Mouse (Mus musculus) CH12.LX (cell line): ENCODE data around the gene Fam221b. TPM values are rescaled to one million over a fixed set of nuclear protein-coding genes. Genes with fewer than 3 reads are reported as not detected.
A peak's percentile ranks its signal among the peaks of the same experiment; 100 is the strongest.

Experiments
- DNase-seq: peaks from one replicate; pipeline ENCODE4 v3.0.0-alpha.2; 2013; ENCODE audit errors: extremely low read depth
- H3K27ac ChIP-seq: 2 replicates; pipeline ENCODE4 v1.5.1; 2012; ENCODE audit warnings: low read depth, mild to moderate bottlenecking, control low read depth, moderate library complexity; ENCODE audit not compliant: insufficient read depth
- H3K27me3 ChIP-seq: replicated peaks from 2 replicates; pipeline ENCODE3; 2012; ENCODE audit warnings: inconsistent platforms
- H3K36me3 ChIP-seq, 2 experiments: replicated peaks in 1 of 2; 2 replicates each; pipeline versions ENCODE3 to v1.6.1; 2012; ENCODE audit warnings: inconsistent platforms in 1 of 2, low read length in 1 of 2, mild to moderate bottlenecking in 1 of 2, mixed read lengths in 1 of 2, moderate library complexity in 1 of 2; ENCODE audit not compliant: control insufficient read depth in 1 of 2, insufficient read depth in 1 of 2
- H3K4me1 ChIP-seq, 2 experiments: 2 replicates each; pipeline ENCODE4 v1.6.1; 2012; ENCODE audit warnings: inconsistent platforms in 1 of 2, moderate library complexity in 1 of 2; ENCODE audit not compliant: insufficient read depth in 2 of 2, control insufficient read depth in 1 of 2
- H3K4me2 ChIP-seq: 2 replicates; pipeline ENCODE4 v1.6.1; 2012; ENCODE audit warnings: low read depth, mild to moderate bottlenecking, control low read depth; ENCODE audit not compliant: poor library complexity, insufficient read depth, severe bottlenecking
- H3K4me3 ChIP-seq, 3 experiments: fragments of 150-350 bp in 1 of 3; sonication (generic) in 1 of 3; replicated peaks in 1 of 3; 2 replicates each; pipeline versions ENCODE3 to v1.5.1; 2011 to 2012; ENCODE audit warnings: low read depth in 2 of 3, low read length in 2 of 3, mild to moderate bottlenecking in 2 of 3, moderate library complexity in 2 of 3, control low read depth in 1 of 3, improper control_type of control experiment in 1 of 3, inconsistent platforms in 1 of 3, mixed read lengths in 1 of 3; ENCODE audit not compliant: poor library complexity in 1 of 3
- H3K79me2 ChIP-seq: replicated peaks from 2 replicates; pipeline ENCODE4 v1.6.1; 2012; ENCODE audit warnings: mild to moderate bottlenecking, moderate library complexity; ENCODE audit not compliant: control insufficient read depth, poor library complexity, insufficient read depth, severe bottlenecking; ENCODE audit errors: extremely low read depth
- H3K9ac ChIP-seq: 2 replicates; pipeline ENCODE4 v1.6.1; 2012; ENCODE audit warnings: low read depth, mild to moderate bottlenecking, control low read depth, moderate library complexity; ENCODE audit not compliant: insufficient read depth
- H3K9me3 ChIP-seq: replicated peaks from 2 replicates; pipeline ENCODE3; 2012; ENCODE audit warnings: low read length, inconsistent platforms, mixed read lengths
- BHLHE40 ChIP-seq: IDR thresholded peaks from 2 replicates; pipeline ENCODE4 v1.6.1; 2011; ENCODE audit warnings: mild to moderate bottlenecking, low read depth, low read length, improper control_type of control experiment
- CHD1 ChIP-seq: IDR thresholded peaks from 2 replicates; pipeline ENCODE4 v1.6.1; 2012; ENCODE audit warnings: low read depth, low read length, improper control_type of control experiment, inconsistent platforms
- CHD2 ChIP-seq: IDR thresholded peaks from 2 replicates; pipeline ENCODE4 v1.6.1; 2011; ENCODE audit warnings: low read length, improper control_type of control experiment
- CTCF ChIP-seq, 2 experiments: IDR thresholded peaks in 1 of 2; conservative IDR thresholded peaks in 1 of 2; 2 replicates each; pipeline ENCODE4 v1.5.1; 2011 to 2012; ENCODE audit warnings: low read depth in 2 of 2, low read length in 2 of 2, improper control_type of control experiment in 1 of 2, inconsistent platforms in 1 of 2, mild to moderate bottlenecking in 1 of 2, moderate library complexity in 1 of 2
- ELF1 ChIP-seq: IDR thresholded peaks from 2 replicates; pipeline ENCODE4 v1.6.1; 2014; ENCODE audit warnings: low read depth, mild to moderate bottlenecking, inconsistent platforms, low read length, improper control_type of control experiment
- EP300 ChIP-seq: IDR thresholded peaks from 2 replicates; pipeline ENCODE4 v1.6.1; 2011; ENCODE audit warnings: low read length, improper control_type of control experiment
- ETS1 ChIP-seq: conservative IDR thresholded peaks from 2 replicates; pipeline ENCODE4 v1.6.1; 2012; ENCODE audit warnings: low read depth, mild to moderate bottlenecking, inconsistent platforms, low read length, improper control_type of control experiment, moderate library complexity
- GABPA ChIP-seq: IDR thresholded peaks from 2 replicates; pipeline ENCODE4 v1.6.1; 2012; ENCODE audit warnings: low read depth, low read length, improper control_type of control experiment, inconsistent platforms; ENCODE audit not compliant: insufficient replicate concordance
- HCFC1 ChIP-seq: IDR thresholded peaks from 2 replicates; pipeline ENCODE4 v1.6.1; 2012; ENCODE audit warnings: low read depth, mild to moderate bottlenecking, inconsistent platforms, low read length, improper control_type of control experiment
- IRF4 ChIP-seq: IDR thresholded peaks from 2 replicates; pipeline ENCODE4 v1.6.1; 2014; ENCODE audit warnings: low read depth, mild to moderate bottlenecking, inconsistent platforms, low read length, improper control_type of control experiment
- JUN ChIP-seq: IDR thresholded peaks from 2 replicates; pipeline ENCODE4 v1.6.1; 2011; ENCODE audit warnings: low read depth, mild to moderate bottlenecking, low read length, improper control_type of control experiment, moderate library complexity; ENCODE audit not compliant: insufficient read depth
- JUND ChIP-seq: conservative IDR thresholded peaks from 2 replicates; pipeline ENCODE4 v1.6.1; 2011; ENCODE audit warnings: low read depth, low read length, improper control_type of control experiment
- KAT2A ChIP-seq: IDR thresholded peaks from 2 replicates; pipeline ENCODE4 v1.6.1; 2012; ENCODE audit warnings: low read length, improper control_type of control experiment, inconsistent platforms; ENCODE audit not compliant: insufficient replicate concordance
- MAX ChIP-seq: IDR thresholded peaks from 2 replicates; pipeline ENCODE4 v1.6.1; 2011; ENCODE audit warnings: low read length, improper control_type of control experiment
- MEF2A ChIP-seq: IDR thresholded peaks from 2 replicates; pipeline ENCODE4 v1.6.1; 2014; ENCODE audit warnings: low read depth, mild to moderate bottlenecking, inconsistent platforms, low read length, improper control_type of control experiment, borderline replicate concordance
- MXI1 ChIP-seq: IDR thresholded peaks from 2 replicates; pipeline ENCODE4 v1.6.1; 2011; ENCODE audit warnings: mild to moderate bottlenecking, low read depth, low read length, improper control_type of control experiment
- MYC ChIP-seq: IDR thresholded peaks from 2 replicates; pipeline ENCODE4 v1.6.1; 2011; ENCODE audit warnings: low read depth, mild to moderate bottlenecking, improper control_type of control experiment, low read length
- NELFE ChIP-seq: IDR thresholded peaks from 2 replicates; pipeline ENCODE4 v1.6.1; 2011; ENCODE audit warnings: low read depth, low read length, improper control_type of control experiment
- NRF1 ChIP-seq: IDR thresholded peaks from 2 replicates; pipeline ENCODE4 v1.6.1; 2014; ENCODE audit warnings: low read depth, mild to moderate bottlenecking, inconsistent platforms, low read length, improper control_type of control experiment, moderate library complexity
- POLR2A ChIP-seq: IDR thresholded peaks from 2 replicates; pipeline ENCODE4 v1.6.1; 2011; ENCODE audit warnings: low read depth, mild to moderate bottlenecking, improper control_type of control experiment, low read length
- SIN3A ChIP-seq: IDR thresholded peaks from 2 replicates; pipeline ENCODE4 v1.6.1; 2012; ENCODE audit warnings: low read length, improper control_type of control experiment, inconsistent platforms
- TCF12 ChIP-seq: IDR thresholded peaks from 2 replicates; pipeline ENCODE4 v1.6.1; 2014; ENCODE audit warnings: low read depth, mild to moderate bottlenecking, inconsistent platforms, low read length, improper control_type of control experiment
- UBTF ChIP-seq: IDR thresholded peaks from 2 replicates; pipeline ENCODE4 v1.6.1; 2012; ENCODE audit warnings: low read depth, mild to moderate bottlenecking, inconsistent platforms, low read length, improper control_type of control experiment, moderate library complexity
- USF1 ChIP-seq: IDR thresholded peaks from 2 replicates; pipeline ENCODE4 v1.6.1; 2014; ENCODE audit warnings: low read depth, mild to moderate bottlenecking, inconsistent platforms, low read length, improper control_type of control experiment
- USF2 ChIP-seq: conservative IDR thresholded peaks from 2 replicates; pipeline ENCODE4 v1.6.1; 2011; ENCODE audit warnings: low read depth, low read length, improper control_type of control experiment
- ZC3H11A ChIP-seq: IDR thresholded peaks from 2 replicates; pipeline ENCODE4 v1.6.1; 2012; ENCODE audit warnings: low read depth, mild to moderate bottlenecking, inconsistent platforms, low read length, improper control_type of control experiment
- ZMIZ1 ChIP-seq: IDR thresholded peaks from 2 replicates; pipeline ENCODE4 v1.6.1; 2012; ENCODE audit warnings: low read depth, mild to moderate bottlenecking, inconsistent platforms, low read length, improper control_type of control experiment
- ZNF384 ChIP-seq: IDR thresholded peaks from 2 replicates; pipeline ENCODE4 v1.6.1; 2012; ENCODE audit warnings: low read depth, low read length, improper control_type of control experiment, inconsistent platforms
- dilution Hi-C: fragments of 300-500 bp; cut with MboI; formaldehyde crosslinking; loops from 2 replicates; pipeline ENCODE4 v1.14.3; 2020; ENCODE audit warnings: low sequenced_read_pairs; ENCODE audit not compliant: extremely low pct_unique_long_range_greater_than_20kb, extremely low pct_ligation_motif_present
- in situ Hi-C: fragments of 300-500 bp; cut with MboI; formaldehyde crosslinking; loops from 3 replicates; pipeline ENCODE4 v1.14.3; 2019; ENCODE audit warnings: low sequenced_read_pairs, low pct_ligation_motif_present, low pct_unique_long_range_greater_than_20kb, mixed read lengths
- polyA plus RNA-seq: library from polyadenylated mRNA; unstranded; fragments of >175 nt; gene quantifications from 2 replicates; pipeline ENCODE4 v1.2.1, GENCODE M21; 2012; ENCODE audit warnings: low read depth; ENCODE audit not compliant: insufficient read length
- total RNA-seq, 2 experiments: library from RNA; depleted of rRNA; stranded (reverse); fragments of 300-350 nt in 1 of 2; fragments of >200 nt in 1 of 2; gene quantifications; 2 replicates each; pipeline ENCODE4 v1.2.3; 2012 to 2014

Fam221b gene
- total and polyA plus RNA-seq, 3 experiments = 0.07 to 6.3 TPM; not detected in 1

GRCm38 (mm10) chr4:43631956-43632920, 36.7 kb downstream of the Fam221b start:
- peaks cover 82% of the 10 kb centered on the region for H3K27me3 ChIP-seq
- TF ChIP-seq MXI1 = no peak
- TF ChIP-seq TCF12 = no peak
- no peak for TF ChIP-seq USF2
- no peak for TF ChIP-seq UBTF
- TF ChIP-seq ELF1 = no peak
- no peak for TF ChIP-seq JUND
- no peak for TF ChIP-seq CHD2
- TF ChIP-seq JUN = no peak
- TF ChIP-seq NRF1 = no peak
- TF ChIP-seq POLR2A = no peak
- TF ChIP-seq EP300 = no peak
- no peak for TF ChIP-seq ETS1
- TF ChIP-seq MEF2A = no peak
- no peak for TF ChIP-seq CHD1
- no peak for TF ChIP-seq ZC3H11A
- no peak for TF ChIP-seq MYC
- no peaks in the 10 kb centered on the region for H3K79me2 ChIP-seq
- dilution Hi-C loops = no loop called here
- H3K9me3 ChIP-seq = no peaks in the 10 kb centered on the region
- H3K27ac ChIP-seq = no peak overlapping the region
- DNase-seq = no peak
- H3K9ac ChIP-seq = no peak overlapping the region; the same call in 1 of the 2 replicates
- no peaks in the 10 kb centered on the region for H3K36me3 ChIP-seq
- no peak overlapping the region for H3K4me3 ChIP-seq
- in situ Hi-C loops = no loop called here
- H3K4me1 ChIP-seq = no peaks in the 10 kb centered on the region
- H3K4me2 ChIP-seq = no peak overlapping the region

- Histone ChIP-seq H3K36me3 (no peaks in the 10 kb centered on the region), H3K9me3 (peaks cover 7% of the 10 kb centered on the region), H3K4me2 (peak within 1 kb of the TSS; percentile 87), H3K9ac (peak within 1 kb of the TSS; percentile 80), H3K4me1 (no peaks in the 10 kb centered on the region), H3K4me3 (peak within 1 kb of the TSS in 1 of 3 experiments; percentile 50), H3K79me2 (no peaks in the 10 kb centered on the region), H3K27me3 (peaks cover 83% of the 10 kb centered on the region), H3K27ac (no peak within 1 kb of the TSS)
- dilution Hi-C loops = no loop called here
- in situ Hi-C loops = no loop called here
- no peak for DNase-seq
- TF ChIP-seq KAT2A = no peak
- no peak for TF ChIP-seq MYC
- no peak for TF ChIP-seq UBTF
- no peak for TF ChIP-seq CTCF (conservative IDR thresholded peaks at IDR 0.05 in 1 of 2, IDR thresholded peaks at IDR 0.05 in 1 of 2; ENCODE audit: low read depth in 2 of 2, low read length in 2 of 2)
- no peak for TF ChIP-seq MAX
- no peak for TF ChIP-seq BHLHE40
- TF ChIP-seq ZNF384 = no peak
- TF ChIP-seq JUN = no peak
- no peak for TF ChIP-seq USF1
- TF ChIP-seq ZMIZ1 = no peak
- no peak for TF ChIP-seq NRF1
- no peak for TF ChIP-seq ELF1
- TF ChIP-seq HCFC1 = no peak
- no peak for TF ChIP-seq NELFE
- no peak for TF ChIP-seq SIN3A
- TF ChIP-seq CHD1 = no peak
- no peak for TF ChIP-seq GABPA
- TF ChIP-seq IRF4 = no peak
Observed at GRCm38 (mm10) chr4:43631046-43631955, 37.6 kb downstream of the Fam221b start, which contains the start of gene Npr2. Gene Npr2 (plus strand): TSS chr4:43631935.
